In genomic region chr11:45241671-45242070, GRCm38 (mm10) we compare ENCODE assay signal across 18 mouse cellular contexts.
"Had no signal": no experiment of that assay in that cellular context is flagged by ENCODE, and none has a peak within 500 bp of the region (broad histone marks: within the 10 kb centered on the region; RNA-seq: fewer than 3 reads in every experiment).

No protein-coding gene starts in this region.

- H3K27me3 ChIP-seq: limb, embryonic 12.5 days; limb, embryonic 15.5 days; neural tube, embryonic 12.5 days; neural tube, embryonic 15.5 days had no signal

- H3K27ac ChIP-seq: left cerebral cortex, adult 2 months; limb, embryonic 15.5 days; liver, embryonic 14.5 days; neural tube, embryonic 12.5 days; neural tube, embryonic 15.5 days had no signal

- H3K9me3 ChIP-seq: limb, embryonic 12.5 days; limb, embryonic 15.5 days; neural tube, embryonic 12.5 days; neural tube, embryonic 15.5 days had no signal

- H3K36me3 ChIP-seq: limb, embryonic 12.5 days; limb, embryonic 15.5 days; neural tube, embryonic 12.5 days; neural tube, embryonic 15.5 days had no signal

- DNase-seq: kidney, adult 8-10 months; kidney, postnatal 36 days; layer of hippocampus, postnatal 36 days; liver, postnatal 0 days; lung, embryonic 14.5 days; lung, postnatal 10 days; lung, postnatal 4 days; midbrain, embryonic 14.5 days; right cerebral cortex, adult 18-20 months; right cerebral cortex, postnatal 14 days; thymus, adult 18-20 months; thymus, postnatal 25 days had no signal

- H3K4me3 ChIP-seq: left cerebral cortex, adult 2 months; limb, embryonic 12.5 days; limb, embryonic 15.5 days; neural tube, embryonic 12.5 days; neural tube, embryonic 15.5 days had no signal
